Mouse (Mus musculus) ES-CJ7 (cell line): ENCODE results near the gene St6galnac6.

Experiments used
- DNase-seq: peaks from one replicate; pipeline ENCODE4 v3.0.0; 2011; ENCODE audit warnings: low read depth, low spot score

St6galnac6 gene

GRCm38 (mm10) chr2:32617109-32617508 is 17.6 kb downstream of the St6galnac6 start:
- no peak for DNase-seq

GRCm38 (mm10) chr2:32617601-32618000 is 18.1 kb downstream of the St6galnac6 start:
- DNase-seq = peak; percentile 73

- DNase-seq = no peak
Observed at GRCm38 (mm10) chr2:32618051-32618450, 18.5 kb downstream of the St6galnac6 start.

GRCm38 (mm10) chr2:32620682-32621516 is 21.4 kb downstream of the St6galnac6 start:
- DNase-seq = no peak

GRCm38 (mm10) chr2:32621517-32621859 is 22.0 kb downstream of the St6galnac6 start, which contains the start of gene Ak1:
Gene Ak1 (plus strand): TSS chr2:32621758.
- DNase-seq = no peak

- DNase-seq = no peak
Observed at GRCm38 (mm10) chr2:32624111-32624748, 24.7 kb downstream of the St6galnac6 start.

GRCm38 (mm10) chr2:32625212-32625872 is 25.8 kb downstream of the St6galnac6 start:
- no peak for DNase-seq

GRCm38 (mm10) chr2:32625873-32626694 is 26.6 kb downstream of the St6galnac6 start:
- DNase-seq = no peak

GRCm38 (mm10) chr2:32627266-32628043 is 27.9 kb downstream of the St6galnac6 start:
- peak; percentile 67 for DNase-seq

- DNase-seq = peak; percentile 82
Observed at GRCm38 (mm10) chr2:32628044-32628550, 28.6 kb downstream of the St6galnac6 start.

- DNase-seq = no peak
Observed at GRCm38 (mm10) chr2:32628729-32629128, 29.2 kb downstream of the St6galnac6 start.

- DNase-seq = peak; percentile 96
Observed at GRCm38 (mm10) chr2:32629276-32629976, 29.9 kb downstream of the St6galnac6 start.

- DNase-seq = no peak
Observed at GRCm38 (mm10) chr2:32630036-32630435, 30.5 kb downstream of the St6galnac6 start.

- DNase-seq = no peak
Observed at GRCm38 (mm10) chr2:32631046-32631445, 31.5 kb downstream of the St6galnac6 start.

GRCm38 (mm10) chr2:32631737-32632394 is 32.4 kb downstream of the St6galnac6 start:
- peak; percentile 83 for DNase-seq

GRCm38 (mm10) chr2:32633660-32634059 is 34.2 kb downstream of the St6galnac6 start:
- no peak for DNase-seq

- no peak for DNase-seq
Observed at GRCm38 (mm10) chr2:32634277-32635105, 35.0 kb downstream of the St6galnac6 start.

GRCm38 (mm10) chr2:32636617-32637016 is 37.1 kb downstream of the St6galnac6 start:
- no peak for DNase-seq
